Comparison of ENCODE assay signal across 13 mouse cellular contexts in genomic region chr7:133059517-133060104, GRCm38 (mm10).
A peak's percentile ranks its signal among the peaks of the same experiment; 100 is the strongest.
DNase-seq lines count a peak whose midpoint lies in the region; ATAC-seq lines count a peak whose summit lies in the region.
"Had no signal": no experiment of that assay in that cellular context is flagged by ENCODE, and none has a peak within 500 bp of the region (broad histone marks: within the 10 kb centered on the region; RNA-seq: fewer than 3 reads in every experiment).

No protein-coding gene starts in this region.

- H3K4me1 ChIP-seq in forebrain, embryonic 13.5 days: peaks cover 23% of the 10 kb centered on the region
- no peaks in the 10 kb centered on the region for H3K4me1 ChIP-seq in forebrain, embryonic 11.5 days (replicated peaks; ENCODE audit: control insufficient read depth, insufficient read depth, low read length)
- peaks cover 33% of the 10 kb centered on the region for H3K4me1 ChIP-seq in hindbrain, embryonic 13.5 days (replicated peaks)
- peaks cover 15% of the 10 kb centered on the region for H3K4me1 ChIP-seq in hindbrain, embryonic 12.5 days

- peak overlapping the region; percentile 65 for H3K27ac ChIP-seq in forebrain, embryonic 13.5 days
- H3K27ac ChIP-seq in forebrain, embryonic 11.5 days (ENCODE audit: low read depth, low read length): no peak overlapping the region
- H3K27ac ChIP-seq in hindbrain, embryonic 13.5 days: peak overlapping the region; percentile 53
- H3K27ac ChIP-seq in hindbrain, embryonic 12.5 days: no peak overlapping the region
- H3K27ac ChIP-seq: kidney, postnatal 0 days; midbrain, embryonic 12.5 days had no signal

- no peak overlapping the region for H3K4me3 ChIP-seq in forebrain, embryonic 13.5 days
- H3K4me3 ChIP-seq in forebrain, embryonic 11.5 days (ENCODE audit: low read depth, low read length): no peak overlapping the region
- no peak overlapping the region for H3K4me3 ChIP-seq in hindbrain, embryonic 13.5 days
- H3K4me3 ChIP-seq in hindbrain, embryonic 12.5 days: no peak overlapping the region
- H3K4me3 ChIP-seq: midbrain, embryonic 12.5 days had no signal

- no peak overlapping the region for H3K4me2 ChIP-seq in forebrain, embryonic 13.5 days
- no peak overlapping the region for H3K4me2 ChIP-seq in forebrain, embryonic 11.5 days (ENCODE audit: low read depth, low read length, severe bottlenecking)
- H3K4me2 ChIP-seq in hindbrain, embryonic 13.5 days: no peak overlapping the region
- no peak overlapping the region for H3K4me2 ChIP-seq in hindbrain, embryonic 12.5 days (replicated peaks)
- H3K4me2 ChIP-seq: midbrain, embryonic 12.5 days had no signal

- no peaks in the 10 kb centered on the region for H3K9me3 ChIP-seq in forebrain, embryonic 13.5 days (replicated peaks)
- no peaks in the 10 kb centered on the region for H3K9me3 ChIP-seq in forebrain, embryonic 11.5 days (ENCODE audit: control insufficient read depth, low read length)
- no peaks in the 10 kb centered on the region for H3K9me3 ChIP-seq in hindbrain, embryonic 13.5 days
- no peaks in the 10 kb centered on the region for H3K9me3 ChIP-seq in hindbrain, embryonic 12.5 days (replicated peaks)
- H3K9me3 ChIP-seq: G1E; midbrain, embryonic 12.5 days had no signal

- WGBS in forebrain, embryonic 13.5 days: 67% methylated on average over 9 of the region's 9 CpGs
- WGBS in forebrain, embryonic 11.5 days: 77% methylated on average over 9 of the region's 9 CpGs
- 71% methylated on average over 9 of the region's 9 CpGs for WGBS in hindbrain, embryonic 13.5 days
- 80% methylated on average over 9 of the region's 9 CpGs for WGBS in hindbrain, embryonic 12.5 days

- peak; percentile 48; the same call in 1 of the 2 replicates for ATAC-seq in forebrain, embryonic 13.5 days
- no peak for ATAC-seq in forebrain, embryonic 11.5 days (replicated peaks; ENCODE audit: low FRiP score)
- no peak for ATAC-seq in hindbrain, embryonic 13.5 days (ENCODE audit: low FRiP score)
- ATAC-seq in hindbrain, embryonic 12.5 days (ENCODE audit: low FRiP score): no peak

- H3K9ac ChIP-seq in forebrain, embryonic 13.5 days: no peak overlapping the region
- no peak overlapping the region for H3K9ac ChIP-seq in forebrain, embryonic 11.5 days (ENCODE audit: low read length)
- H3K9ac ChIP-seq in hindbrain, embryonic 13.5 days: no peak overlapping the region
- H3K9ac ChIP-seq in hindbrain, embryonic 12.5 days: no peak overlapping the region
- H3K9ac ChIP-seq: midbrain, embryonic 12.5 days had no signal

- H3K27me3 ChIP-seq in forebrain, embryonic 13.5 days: no peaks in the 10 kb centered on the region
- H3K27me3 ChIP-seq in forebrain, embryonic 11.5 days (ENCODE audit: control insufficient read depth, insufficient read depth, low read length): no peaks in the 10 kb centered on the region
- H3K27me3 ChIP-seq in hindbrain, embryonic 13.5 days: no peaks in the 10 kb centered on the region
- H3K27me3 ChIP-seq in hindbrain, embryonic 12.5 days: no peaks in the 10 kb centered on the region
- H3K27me3 ChIP-seq: midbrain, embryonic 12.5 days had no signal

- H3K36me3 ChIP-seq in forebrain, embryonic 13.5 days (ENCODE audit: poor library complexity, severe bottlenecking): peaks cover 19% of the 10 kb centered on the region; the same call in 1 of the 2 replicates
- H3K36me3 ChIP-seq in forebrain, embryonic 11.5 days (ENCODE audit: control insufficient read depth, insufficient read depth, low read length): no peaks in the 10 kb centered on the region; the same call in 1 of the 2 replicates
- H3K36me3 ChIP-seq in hindbrain, embryonic 13.5 days: peaks cover 17% of the 10 kb centered on the region
- peaks cover 16% of the 10 kb centered on the region; the same call in 1 of the 2 replicates for H3K36me3 ChIP-seq in hindbrain, embryonic 12.5 days

- DNase-seq in forebrain, embryonic 11.5 days (ENCODE audit: low spot score): no peak
- peak; percentile 20 to 42 for DNase-seq in right cerebral cortex, adult 2 months (ENCODE audit: low spot score in 2 of 2)
- DNase-seq in right cerebral cortex, postnatal 4 days: no peak
- DNase-seq in adrenal gland, adult 2 months: no peak
- no peak for DNase-seq in urinary bladder, postnatal 10 days (ENCODE audit: low spot score)
- DNase-seq: cerebellum, adult 9-10 months; spleen, adult 18-20 months had no signal

Comparison
In these comparisons a context has a peak if more than half of its experiments do, and no peak if none do; other contexts are left out.
1. H3K27ac ChIP-seq: peak in forebrain, embryonic 13.5 days (single experiment) and hindbrain, embryonic 13.5 days (single experiment); none in forebrain, embryonic 11.5 days (single experiment) and hindbrain, embryonic 12.5 days (single experiment).
2. DNase-seq: peak in right cerebral cortex, adult 2 months (2 of 2); none in forebrain, embryonic 11.5 days (single experiment), right cerebral cortex, postnatal 4 days (single experiment), adrenal gland, adult 2 months (single experiment) and urinary bladder, postnatal 10 days (single experiment).